Mouse (Mus musculus) heart, adult 9 months (tissue): ENCODE measurements around the gene Adarb2.

Experiments used
- DNase-seq, 2 experiments: peaks; one replicate each; pipeline ENCODE4 v3.0.0; 2022; ENCODE audit warnings: low spot score in 2 of 2

Adarb2 gene

GRCm38 (mm10) chr13:8680470-8681129, 477.9 kb downstream of the Adarb2 start:
- DNase-seq: no peak

- DNase-seq: no peak
These were observed 488.8 kb downstream of the Adarb2 start for GRCm38 (mm10) chr13:8691448-8691847.

- DNase-seq: no peak
These were observed 490.1 kb downstream of the Adarb2 start for GRCm38 (mm10) chr13:8692787-8693186.

- DNase-seq: no peak
These were observed 495.8 kb downstream of the Adarb2 start for GRCm38 (mm10) chr13:8698451-8698850.

GRCm38 (mm10) chr13:8699831-8700230, 497.2 kb downstream of the Adarb2 start:
- no peak for DNase-seq

- DNase-seq: no peak
These were observed 498.3 kb downstream of the Adarb2 start for GRCm38 (mm10) chr13:8700981-8701380.

GRCm38 (mm10) chr13:8705296-8705695, 502.6 kb downstream of the Adarb2 start:
- no peak for DNase-seq

GRCm38 (mm10) chr13:8713377-8713776, 510.7 kb downstream of the Adarb2 start:
- DNase-seq: no peak

- DNase-seq: no peak
These were observed 527.4 kb downstream of the Adarb2 start for GRCm38 (mm10) chr13:8729972-8730645.

GRCm38 (mm10) chr13:8737139-8737865, 534.6 kb downstream of the Adarb2 start:
- DNase-seq: no peak

- DNase-seq: no peak
These were observed 540.1 kb downstream of the Adarb2 start for GRCm38 (mm10) chr13:8742792-8743191.

GRCm38 (mm10) chr13:8744565-8744964, 541.9 kb downstream of the Adarb2 start:
- DNase-seq: no peak

GRCm38 (mm10) chr13:8745596-8745995, 542.9 kb downstream of the Adarb2 start:
- DNase-seq: no peak

GRCm38 (mm10) chr13:8749451-8749850, 546.8 kb downstream of the Adarb2 start:
- no peak for DNase-seq

GRCm38 (mm10) chr13:8760940-8761339, 558.3 kb downstream of the Adarb2 start:
- no peak for DNase-seq

- DNase-seq: no peak
These were observed 567.1 kb downstream of the Adarb2 start for GRCm38 (mm10) chr13:8769654-8770227.

GRCm38 (mm10) chr13:8770616-8771015, 568.0 kb downstream of the Adarb2 start:
- DNase-seq: no peak

GRCm38 (mm10) chr13:8780441-8780840, 577.8 kb downstream of the Adarb2 start:
- DNase-seq: peak in 1 of 2 experiments; percentile 9

GRCm38 (mm10) chr13:8782636-8783035, 580.0 kb downstream of the Adarb2 start:
- DNase-seq: no peak

GRCm38 (mm10) chr13:8783686-8784307, 581.1 kb downstream of the Adarb2 start:
- no peak for DNase-seq

GRCm38 (mm10) chr13:8784308-8785061, 581.8 kb downstream of the Adarb2 start:
- no peak for DNase-seq
